Mouse (Mus musculus) forebrain, embryonic 15.5 days (tissue): ENCODE results near the gene Cnp. TPM values are rescaled to one million over a fixed set of nuclear protein-coding genes. Genes with fewer than 3 reads are reported as not detected.

Experiments used
- ATAC-seq: fragments of 200-750 bp; cut with Nextera tagmentation; replicated peaks from 2 replicates; pipeline ENCODE4 v1.8.0; 2017; ENCODE audit warnings: mild to moderate bottlenecking, moderate TSS enrichment, moderate library complexity
- H3K27ac ChIP-seq: fragments of 300-500 bp; sonication (generic); replicated peaks from 2 replicates; pipeline ENCODE4 v1.5.1; 2015; ENCODE audit warnings: mild to moderate bottlenecking, inconsistent platforms
- H3K27me3 ChIP-seq: fragments of 300-500 bp; sonication (generic); 2 replicates; pipeline ENCODE4 v1.6.1; 2015; ENCODE audit warnings: inconsistent platforms
- H3K36me3 ChIP-seq: fragments of 300-500 bp; sonication (generic); 2 replicates; pipeline ENCODE4 v1.6.1; 2015; ENCODE audit warnings: mild to moderate bottlenecking, inconsistent platforms
- H3K4me1 ChIP-seq: fragments of 300-500 bp; sonication (generic); 2 replicates; pipeline ENCODE4 v1.6.1; 2015; ENCODE audit warnings: inconsistent platforms
- H3K4me2 ChIP-seq: fragments of 300-500 bp; sonication (generic); replicated peaks from 2 replicates; pipeline ENCODE4 v1.6.1; 2015; ENCODE audit warnings: mild to moderate bottlenecking, inconsistent platforms
- H3K4me3 ChIP-seq: fragments of 300-500 bp; sonication (generic); 2 replicates; pipeline ENCODE4 v1.5.1; 2015; ENCODE audit warnings: mild to moderate bottlenecking, inconsistent platforms
- H3K9ac ChIP-seq: fragments of 300-500 bp; sonication (generic); replicated peaks from 2 replicates; pipeline ENCODE4 v1.6.1; 2015; ENCODE audit warnings: mild to moderate bottlenecking, inconsistent platforms
- H3K9me3 ChIP-seq: fragments of 300-500 bp; sonication (generic); 2 replicates; pipeline ENCODE4 v1.6.1; 2016; ENCODE audit warnings: inconsistent platforms
- WGBS: fragments of 180-500 bp; shearing (Covaris S2); methylation state at CpG from one replicate; pipeline ENCODE4 v1.1.7; 2015; ENCODE audit warnings: mixed read lengths; 5-methylcytosine and 5-hydroxymethylcytosine counted together
- polyA plus RNA-seq: library from polyadenylated mRNA; unstranded; fragments of >200 nt; fragmentation: Nextera tagmentation; extraction: Ambion mirVana; gene quantifications from 2 replicates; pipeline ENCODE4 v1.2.1, GENCODE M21; 2015

Gene Cnp
- polyA plus RNA-seq, 1 experiment from 2014 or later: 26.9 TPM

DNA sequence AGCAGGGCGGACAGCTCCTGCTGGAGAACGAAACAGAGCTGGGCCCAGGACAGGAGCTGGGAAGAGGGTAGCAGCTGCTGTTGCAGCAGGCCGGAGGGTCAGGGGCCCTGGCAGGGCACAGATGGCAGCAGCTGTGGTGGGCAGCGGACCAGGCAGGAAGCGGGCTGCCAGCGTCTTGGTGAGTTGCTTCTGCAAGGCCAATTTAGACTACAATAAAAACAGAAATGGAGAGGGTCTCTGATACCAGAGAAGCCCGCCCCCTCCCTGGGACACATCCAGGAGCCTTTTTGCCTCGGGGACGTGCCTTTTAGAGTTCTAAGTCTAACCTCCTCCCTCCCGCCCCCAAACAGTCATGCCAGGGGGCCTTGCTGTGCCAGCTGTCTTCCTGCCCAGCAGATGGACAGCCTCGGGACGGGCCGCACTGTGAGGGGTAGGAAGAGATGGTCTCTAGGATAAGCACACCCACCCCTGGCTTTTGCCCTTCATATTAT, 54.2 kb downstream of the Cnp start:
- Histone ChIP-seq H3K27ac (0 out of 2 replicates have a peak overlapping the region, but pooled peaks have one; percentile 13), H3K9me3 (no peaks in the 10 kb centered on the region), H3K36me3 (peaks cover 22% of the 10 kb centered on the region), H3K4me1 (peaks cover 19% of the 10 kb centered on the region), H3K4me3 (no peak overlapping the region), H3K27me3 (no peaks in the 10 kb centered on the region), H3K4me2 (no peak overlapping the region), H3K9ac (no peak overlapping the region; the same call in 1 of the 2 replicates)
- WGBS: 50% methylated on average over 13 of the region's 13 CpGs
- ATAC-seq: no peak

DNA sequence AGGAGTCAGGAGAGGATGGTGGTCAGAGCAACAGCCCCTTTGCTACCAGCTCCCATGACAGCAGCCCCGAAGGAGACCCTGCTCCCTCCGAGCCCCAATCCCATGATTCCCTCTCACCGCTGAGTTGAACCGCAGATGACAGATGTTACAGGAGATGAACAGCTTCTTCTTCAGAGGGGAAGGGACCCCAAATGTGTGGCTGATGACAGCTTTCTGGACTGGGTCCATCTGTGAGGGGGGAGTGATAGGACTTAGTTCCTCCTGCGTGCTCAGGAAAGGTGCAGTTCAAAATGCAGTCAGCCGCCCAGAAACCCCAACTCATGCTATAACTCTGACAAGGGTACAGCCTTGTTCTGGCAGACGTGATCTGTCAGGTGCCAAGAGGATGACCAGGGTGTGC, 59.8 kb downstream of the Cnp start:
- no peaks in the 10 kb centered on the region for H3K4me1 ChIP-seq
- H3K4me3 ChIP-seq: no peak overlapping the region
- ATAC-seq: no peak
- H3K27me3 ChIP-seq: 0 out of 2 replicates have a peak, but pooled peaks cover under 1% of the 10 kb centered on the region
- H3K27ac ChIP-seq: no peak overlapping the region
- no peaks in the 10 kb centered on the region for H3K9me3 ChIP-seq
- no peaks in the 10 kb centered on the region for H3K36me3 ChIP-seq
- no peak overlapping the region for H3K9ac ChIP-seq
- WGBS: 71% methylated on average over 7 of the region's 7 CpGs
- no peak overlapping the region for H3K4me2 ChIP-seq

DNA sequence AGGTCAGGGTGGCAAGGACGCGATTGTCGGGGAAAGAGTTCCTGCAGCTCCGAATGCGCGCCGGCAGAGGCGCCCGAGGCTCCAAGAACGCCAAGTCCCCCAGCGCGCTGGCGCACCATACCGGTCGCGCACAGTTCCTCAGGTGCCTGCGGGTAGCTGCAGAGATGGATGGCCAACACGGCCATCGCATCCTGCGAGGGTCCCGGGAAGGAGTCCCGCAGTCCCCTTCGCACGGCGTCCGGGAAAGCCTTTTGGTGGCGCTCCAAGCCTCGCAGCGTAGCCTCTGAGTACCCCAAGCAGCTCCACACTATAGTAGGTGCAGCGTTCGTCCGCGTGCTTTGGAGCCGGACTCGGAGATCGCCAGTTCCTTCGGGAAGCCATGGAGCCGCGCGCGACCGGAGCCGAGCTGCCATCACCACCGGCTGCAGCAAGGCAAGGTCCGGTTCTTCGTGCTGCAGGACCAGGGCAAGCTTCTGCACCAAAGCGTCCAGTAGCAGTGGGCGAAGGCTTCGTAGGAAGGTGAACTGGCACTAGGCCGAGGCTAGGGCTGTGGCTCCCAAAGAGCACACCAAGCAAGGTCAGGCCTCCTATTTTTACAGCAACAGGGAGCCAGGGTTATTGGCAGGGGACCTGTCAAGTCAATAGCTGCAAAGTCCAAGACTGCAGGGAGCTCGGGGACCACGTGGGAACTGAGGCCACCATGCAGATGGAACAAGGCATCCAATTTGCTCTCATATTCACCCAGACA, 65.6 kb downstream of the Cnp start:
- ATAC-seq: 0 out of 2 replicates have a peak, but pooled peaks have one; percentile 53
- H3K4me1 ChIP-seq: peaks cover 10% of the 10 kb centered on the region
- no peak overlapping the region for H3K27ac ChIP-seq
- H3K36me3 ChIP-seq: no peaks in the 10 kb centered on the region
- 7% methylated on average over 52 of the region's 52 CpGs for WGBS
- H3K4me2 ChIP-seq: peak overlapping the region; percentile 77
- H3K9ac ChIP-seq: peak overlapping the region; percentile 31
- H3K9me3 ChIP-seq: no peaks in the 10 kb centered on the region
- peak overlapping the region; percentile 43 for H3K4me3 ChIP-seq
- H3K27me3 ChIP-seq: peaks cover 14% of the 10 kb centered on the region; the same call in 1 of the 2 replicates

Other genes with a start within 250 kb of the Cnp start
- 0.57 and 0.78 TPM in 2 replicates for gene Gast, start 240.5 kb upstream of the Cnp start, polyA plus RNA-seq
- gene Hap1, start 218.8 kb upstream of the Cnp start, polyA plus RNA-seq: 94.7 and 128 TPM in 2 replicates
- 51.4 and 55.4 TPM in 2 replicates for gene Jup, start 177.1 kb upstream of the Cnp start, polyA plus RNA-seq
- 13.5 and 14.4 TPM in 2 replicates for gene P3h4, start 160.1 kb upstream of the Cnp start, polyA plus RNA-seq
- gene Fkbp10, start 159.2 kb upstream of the Cnp start, polyA plus RNA-seq: 16.9 and 17.3 TPM in 2 replicates
- 103 and 112 TPM in 2 replicates for gene Nt5c3b, start 133.1 kb upstream of the Cnp start, polyA plus RNA-seq
- gene Klhl10, start 133.0 kb upstream of the Cnp start, polyA plus RNA-seq: 0.67 and 0.69 TPM in 2 replicates
- gene Klhl11, start 102.2 kb upstream of the Cnp start, polyA plus RNA-seq: 13.5 and 14.0 TPM in 2 replicates
- gene Acly, start 46.9 kb upstream of the Cnp start, polyA plus RNA-seq: 230 and 237 TPM in 2 replicates
- gene Ttc25, start 29.3 kb upstream of the Cnp start, polyA plus RNA-seq: 1.1 and 2.1 TPM in 2 replicates
- gene Nkiras2, start 44.3 kb downstream of the Cnp start, polyA plus RNA-seq: 90.5 and 91.3 TPM in 2 replicates
- gene Dnajc7, start 45.3 kb downstream of the Cnp start, polyA plus RNA-seq: 294 and 295 TPM in 2 replicates
- 0.23 and 0.31 TPM in 2 replicates for gene Zfp385c, start 117.6 kb downstream of the Cnp start, polyA plus RNA-seq
- gene Dhx58, start 129.4 kb downstream of the Cnp start, polyA plus RNA-seq: 1.4 and 2.4 TPM in 2 replicates
- gene Kat2a, start 137.6 kb downstream of the Cnp start, polyA plus RNA-seq: 53.1 and 54.4 TPM in 2 replicates
- gene Hspb9, start 138.9 kb downstream of the Cnp start, polyA plus RNA-seq: 0.24 and 0.41 TPM in 2 replicates
- gene Rab5c, start 163.3 kb downstream of the Cnp start, polyA plus RNA-seq: 30.3 and 31.6 TPM in 2 replicates
- gene Kcnh4, start 185.0 kb downstream of the Cnp start, polyA plus RNA-seq: 4.6 TPM in 2 replicates
- gene Hcrt, start 188.0 kb downstream of the Cnp start, polyA plus RNA-seq: 1.0 and 1.1 TPM in 2 replicates
- gene Ghdc, start 196.1 kb downstream of the Cnp start, polyA plus RNA-seq: 2.8 and 3.0 TPM in 2 replicates